Mouse (Mus musculus): ENCODE data around the gene Fam19a1. TPM values are rescaled to one million over a fixed set of nuclear protein-coding genes. Genes with fewer than 3 reads are reported as not detected.

Fam19a1 gene
- polyA plus RNA-seq, 1 experiment from 2014 or later: 0.48 TPM

DNA sequence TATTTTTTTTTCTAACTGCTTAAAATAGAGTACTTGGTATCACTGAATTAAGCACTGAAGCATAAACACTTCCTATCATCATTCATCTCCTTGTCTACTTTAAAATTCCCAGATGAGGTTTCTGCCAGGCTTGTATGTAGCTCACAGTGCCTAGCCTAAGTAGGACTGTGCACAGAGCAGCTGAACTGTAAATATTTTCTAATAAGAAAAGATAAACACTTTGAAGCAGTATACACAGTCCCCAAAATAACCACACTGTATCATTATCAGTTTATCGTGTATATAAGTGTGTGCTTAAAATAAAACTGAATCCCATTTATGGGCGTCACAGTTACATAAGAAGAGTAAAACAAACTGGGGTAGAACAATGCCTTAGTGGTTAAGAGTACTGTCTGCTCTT lies 522.7 kb downstream of the Fam19a1 start:
- H3K4me3 ChIP-seq: no peak overlapping the region
- H3K27me3 ChIP-seq (ENCODE audit: poor library complexity, severe bottlenecking): no peaks in the 10 kb centered on the region
- 94% methylated on average over 2 of the region's 2 CpGs for WGBS
- H3K4me1 ChIP-seq: no peaks in the 10 kb centered on the region
- H3K27ac ChIP-seq: no peak overlapping the region
- no peaks in the 10 kb centered on the region for H3K9me3 ChIP-seq
- no peak for DNase-seq (ENCODE audit: extremely low spot score, low spot score)
- no peaks in the 10 kb centered on the region for H3K36me3 ChIP-seq (replicated peaks)

DNA sequence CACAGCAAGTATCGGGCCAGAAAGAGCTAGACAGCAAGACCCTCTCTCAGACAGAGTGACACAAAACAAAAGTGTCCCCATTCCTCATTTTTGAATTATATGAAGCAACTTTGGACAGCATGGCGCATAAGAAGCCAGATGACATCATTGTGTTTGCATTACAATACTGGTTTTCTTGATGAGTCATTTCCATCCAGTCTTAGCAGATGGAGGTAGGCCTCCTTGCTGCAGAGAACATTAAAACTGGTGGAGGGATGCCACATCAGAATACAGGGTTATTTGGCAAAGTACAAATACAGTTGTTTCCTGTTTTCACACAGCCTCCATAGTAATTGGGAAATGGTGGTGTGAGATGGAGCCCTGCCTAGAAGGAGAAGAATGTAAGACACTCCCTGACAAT lies 535.8 kb downstream of the Fam19a1 start:
- Histone ChIP-seq H3K9me3 (no peaks in the 10 kb centered on the region), H3K4me3 (no peak overlapping the region), H3K27ac (no peak overlapping the region), H3K36me3 (replicated peaks) (no peaks in the 10 kb centered on the region), H3K4me1 (no peaks in the 10 kb centered on the region), H3K27me3 (ENCODE audit: poor library complexity, severe bottlenecking) (no peaks in the 10 kb centered on the region)
- 86% methylated on average over 2 of the region's 2 CpGs for WGBS
- DNase-seq (ENCODE audit: extremely low spot score, low spot score): no peak

DNA sequence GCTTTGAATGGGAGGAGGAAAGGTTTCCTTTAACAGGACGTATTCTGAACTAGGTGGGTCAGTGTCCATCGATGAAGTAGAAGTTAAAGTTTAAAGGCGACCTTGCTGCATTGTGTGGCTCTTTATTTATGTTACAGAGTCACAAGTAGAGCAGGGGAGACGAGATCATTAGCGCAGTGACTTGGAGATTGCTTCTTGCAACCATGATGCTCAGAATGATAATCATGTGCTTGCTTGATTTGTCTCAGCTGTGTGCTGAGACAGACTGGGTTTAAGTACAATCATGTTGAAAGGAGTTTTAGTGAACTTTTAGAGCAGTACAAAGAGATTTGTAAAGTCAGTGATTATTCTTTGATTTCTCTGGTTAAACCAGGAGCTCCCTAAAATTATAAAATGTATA lies 536.3 kb downstream of the Fam19a1 start:
- no peak for DNase-seq (ENCODE audit: extremely low spot score, low spot score)
- no peaks in the 10 kb centered on the region for H3K36me3 ChIP-seq (replicated peaks)
- H3K9me3 ChIP-seq: no peaks in the 10 kb centered on the region
- no peak overlapping the region for H3K4me3 ChIP-seq
- no peaks in the 10 kb centered on the region for H3K4me1 ChIP-seq
- no peaks in the 10 kb centered on the region for H3K27me3 ChIP-seq (ENCODE audit: poor library complexity, severe bottlenecking)
- 91% methylated on average over 5 of the region's 5 CpGs for WGBS
- no peak overlapping the region for H3K27ac ChIP-seq

DNA sequence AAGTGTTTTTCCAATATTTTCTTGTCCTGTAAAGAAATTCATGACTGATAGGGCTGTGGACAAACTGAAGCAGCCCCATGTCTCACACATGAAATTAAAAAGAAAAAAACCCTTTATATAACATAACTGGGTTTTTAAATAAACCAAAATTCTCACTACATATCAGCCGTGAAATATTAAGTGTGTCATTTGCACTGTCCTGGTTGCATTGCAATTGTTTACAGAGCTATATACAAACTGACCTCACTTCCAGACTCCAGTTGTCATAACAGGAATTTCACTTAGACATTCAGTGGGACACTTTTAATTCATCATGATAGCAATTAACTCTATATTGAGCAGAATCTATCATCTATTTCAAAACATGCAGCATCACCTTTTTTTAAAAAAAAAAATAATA lies 553.4 kb downstream of the Fam19a1 start:
- Histone ChIP-seq H3K36me3 (replicated peaks) (no peaks in the 10 kb centered on the region), H3K27ac (no peak overlapping the region), H3K4me3 (no peak overlapping the region), H3K27me3 (ENCODE audit: poor library complexity, severe bottlenecking) (no peaks in the 10 kb centered on the region), H3K4me1 (no peaks in the 10 kb centered on the region), H3K9me3 (no peaks in the 10 kb centered on the region)
- 95% methylated on average over 1 of the region's 1 CpGs for WGBS
- no peak for DNase-seq (ENCODE audit: extremely low spot score, low spot score)

DNA sequence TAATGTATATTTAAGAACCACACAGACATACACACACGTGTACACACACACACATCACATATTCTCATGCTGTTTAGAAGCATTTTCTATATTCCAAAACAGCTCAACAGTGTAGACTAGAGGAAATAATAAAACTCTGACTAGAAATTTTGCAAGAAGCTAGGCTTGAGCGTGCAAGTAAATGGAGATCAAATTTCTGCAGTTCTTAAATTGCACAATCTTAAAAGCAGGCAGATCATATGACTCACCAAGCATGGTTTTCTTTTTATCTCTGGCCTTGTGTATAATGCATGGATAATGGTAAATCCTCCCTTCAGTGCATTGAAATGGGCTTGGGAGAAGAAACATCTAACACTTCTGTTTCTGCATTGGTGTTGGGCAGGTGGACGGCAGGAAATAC lies 564.9 kb downstream of the Fam19a1 start:
- no peaks in the 10 kb centered on the region for H3K9me3 ChIP-seq
- no peaks in the 10 kb centered on the region for H3K4me1 ChIP-seq
- H3K27ac ChIP-seq: no peak overlapping the region
- H3K36me3 ChIP-seq (replicated peaks): no peaks in the 10 kb centered on the region
- 83% methylated on average over 3 of the region's 3 CpGs for WGBS
- no peak overlapping the region for H3K4me3 ChIP-seq
- H3K27me3 ChIP-seq (ENCODE audit: poor library complexity, severe bottlenecking): no peaks in the 10 kb centered on the region
- DNase-seq (ENCODE audit: extremely low spot score, low spot score): no peak

Other genes starting within 250 kb of the Fam19a1 start
- gene 1700123L14Rik, start 53.1 kb downstream of the Fam19a1 start, polyA plus RNA-seq (2016; fragmentation: Nextera tagmentation; extraction: Ambion mirVana): not detected in 2 replicates